Mouse (Mus musculus) testis, adult 2 months (tissue): Measurements from ENCODE around the gene Olfr1394.

Experiments used
- CTCF ChIP-seq: fragments of 200-500 bp; IDR thresholded peaks from 2 replicates; pipeline ENCODE4 v1.5.1; 2012; ENCODE audit warnings: low read depth, mild to moderate bottlenecking, inconsistent platforms, low read length, moderate library complexity; ENCODE audit not compliant: control insufficient read depth, insufficient read depth, insufficient replicate concordance
- POLR2A ChIP-seq: fragments of 200-500 bp; IDR thresholded peaks from 2 replicates; pipeline ENCODE4 v1.6.1; 2012; ENCODE audit warnings: low read depth, mild to moderate bottlenecking, inconsistent platforms, low read length, moderate library complexity; ENCODE audit not compliant: control insufficient read depth

DNA sequence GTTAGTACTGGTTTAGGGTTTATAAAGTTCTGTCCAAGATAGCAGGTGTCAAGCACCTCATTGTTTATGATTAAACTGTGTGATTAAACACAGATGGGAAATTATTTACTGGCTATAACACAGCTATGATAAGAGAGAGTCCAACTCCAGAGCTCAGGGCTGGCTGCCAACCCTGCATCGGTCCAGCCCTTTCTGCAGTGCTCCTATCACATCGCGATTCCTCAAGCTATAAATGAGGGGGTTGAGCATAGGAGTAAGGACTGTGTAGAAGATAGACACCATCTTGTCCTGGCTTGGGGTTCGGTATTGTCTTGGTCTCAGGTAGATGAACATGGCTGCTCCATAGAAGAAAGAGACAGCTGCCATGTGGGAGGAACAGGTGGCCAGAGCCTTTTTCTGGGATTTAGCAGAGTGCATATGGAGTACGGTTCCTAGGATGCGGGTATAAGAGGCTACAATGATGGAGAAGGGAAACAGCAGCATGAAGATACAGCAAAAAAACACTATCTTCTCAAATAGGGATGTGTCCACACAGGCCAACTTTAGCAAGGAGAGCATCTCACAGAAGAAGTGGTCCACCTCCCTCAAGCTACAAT lies 41.5 kb upstream of the Olfr1394 start:
- no peak for TF ChIP-seq CTCF
- no peak for TF ChIP-seq POLR2A
